Mouse (Mus musculus) heart, embryonic 12.5 days (tissue): ENCODE data around the gene Spef1. TPM values are rescaled to one million over a fixed set of nuclear protein-coding genes. Genes with fewer than 3 reads are reported as not detected.

Experiments used
- ATAC-seq: fragments of 200-750 bp; cut with Nextera tagmentation; 2 replicates; pipeline ENCODE4 v1.8.0; 2017; ENCODE audit warnings: moderate TSS enrichment, moderate library complexity; ENCODE audit not compliant: insufficient number of reproducible peaks, low FRiP score
- H3K27ac ChIP-seq: fragments of 300-500 bp; sonication (generic); 2 replicates; pipeline ENCODE4 v1.5.1; 2016; ENCODE audit warnings: mild to moderate bottlenecking, moderate library complexity; ENCODE audit not compliant: poor library complexity, severe bottlenecking
- H3K27me3 ChIP-seq: fragments of 300-500 bp; sonication (generic); replicated peaks from 2 replicates; pipeline ENCODE4 v1.6.1; 2016; ENCODE audit warnings: mild to moderate bottlenecking, moderate library complexity
- H3K36me3 ChIP-seq: fragments of 300-500 bp; sonication (generic); 2 replicates; pipeline ENCODE4 v1.6.1; 2016; ENCODE audit warnings: mild to moderate bottlenecking, moderate library complexity
- H3K4me1 ChIP-seq: fragments of 300-500 bp; sonication (generic); replicated peaks from 2 replicates; pipeline ENCODE4 v1.6.1; 2016; ENCODE audit warnings: mild to moderate bottlenecking
- H3K4me2 ChIP-seq: fragments of 300-500 bp; sonication (generic); 2 replicates; pipeline ENCODE4 v1.6.1; 2016; ENCODE audit warnings: mild to moderate bottlenecking, moderate library complexity
- H3K4me3 ChIP-seq: fragments of 300-500 bp; sonication (generic); 2 replicates; pipeline ENCODE4 v1.5.1; 2016; ENCODE audit warnings: mild to moderate bottlenecking
- H3K9ac ChIP-seq: fragments of 300-500 bp; sonication (generic); 2 replicates; pipeline ENCODE4 v1.6.1; 2016; ENCODE audit warnings: mild to moderate bottlenecking, moderate library complexity
- H3K9me3 ChIP-seq: fragments of 300-500 bp; sonication (generic); replicated peaks from 2 replicates; pipeline ENCODE4 v1.6.1; 2016; ENCODE audit warnings: mild to moderate bottlenecking, moderate library complexity
- WGBS: fragments of 180-500 bp; shearing (Covaris S2); methylation state at CpG from one replicate; pipeline ENCODE4 v1.1.7; 2016; 5-methylcytosine and 5-hydroxymethylcytosine counted together
- polyA plus RNA-seq: library from polyadenylated mRNA; unstranded; fragments of >200 nt; fragmentation: Nextera tagmentation; extraction: Ambion mirVana; gene quantifications from 2 replicates; pipeline ENCODE4 v1.2.1, GENCODE M21; 2016

Gene Spef1
- polyA plus RNA-seq, 1 experiment from 2014 or later = 1.3 TPM

DNA sequence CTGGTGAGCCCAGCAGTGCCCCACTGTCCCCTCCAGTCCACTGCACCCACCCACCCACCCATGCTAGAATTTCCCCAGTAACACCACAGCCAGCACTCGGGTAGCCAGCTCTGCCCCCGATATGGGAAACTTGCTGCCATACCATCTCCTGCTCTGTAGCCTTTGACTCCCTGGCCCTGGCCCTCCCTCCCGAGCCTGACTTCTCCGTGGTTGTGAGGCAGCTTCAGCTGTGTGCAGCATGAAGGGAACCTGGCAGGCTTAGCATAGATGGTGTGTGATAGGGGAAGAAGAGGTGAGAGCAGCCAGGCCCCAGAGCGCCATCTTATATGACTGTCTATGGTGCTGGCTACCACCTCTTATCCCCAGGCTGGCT is 46.6 kb downstream of the Spef1 start:
- Histone ChIP-seq H3K27me3 (no peaks in the 10 kb centered on the region), H3K4me1 (peaks cover 41% of the 10 kb centered on the region), H3K4me2 (no peak overlapping the region), H3K9ac (no peak overlapping the region; the same call in 1 of the 2 replicates), H3K9me3 (no peaks in the 10 kb centered on the region), H3K36me3 (peaks cover 48% of the 10 kb centered on the region), H3K4me3 (no peak overlapping the region), H3K27ac (peak overlapping the region; percentile 67; the same call in 1 of the 2 replicates)
- ATAC-seq = no peak
- WGBS = 54% methylated on average over 5 of the region's 5 CpGs

DNA sequence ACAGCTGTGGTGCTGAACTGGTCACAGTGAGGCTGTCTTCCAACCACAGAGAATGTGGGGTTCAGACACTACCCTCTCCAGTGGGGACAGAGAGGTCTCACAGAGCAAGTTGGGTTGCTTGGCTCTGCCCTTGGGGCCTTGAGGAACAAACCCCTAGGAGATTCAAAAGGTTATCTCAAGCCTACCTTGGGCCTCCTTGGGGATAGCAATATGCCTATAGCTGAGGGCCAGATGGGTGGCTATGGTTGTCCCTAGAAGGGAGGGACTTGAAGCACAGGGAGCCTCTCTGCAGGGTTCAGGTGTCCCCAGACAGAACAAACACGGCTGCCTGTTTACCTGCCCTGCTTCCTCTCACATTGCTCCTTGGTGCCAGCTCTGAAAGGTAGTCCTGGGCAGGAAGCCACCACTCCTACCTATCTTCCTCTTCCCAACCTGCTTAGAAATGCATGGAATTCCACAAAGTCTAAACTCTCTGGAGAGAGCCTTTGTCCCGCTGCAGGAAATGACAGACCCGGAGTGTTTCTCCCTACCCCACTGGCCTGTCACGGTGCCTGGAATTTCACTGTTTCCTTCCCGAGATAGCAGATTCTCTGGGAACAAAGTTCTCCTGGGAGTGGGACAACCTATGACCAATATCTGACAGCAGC is 47.1 kb downstream of the Spef1 start:
- Histone ChIP-seq H3K4me1 (peaks cover 41% of the 10 kb centered on the region), H3K27me3 (no peaks in the 10 kb centered on the region), H3K4me3 (no peak overlapping the region), H3K4me2 (no peak overlapping the region), H3K9ac (no peak overlapping the region; the same call in 1 of the 2 replicates), H3K36me3 (peaks cover 43% of the 10 kb centered on the region), H3K9me3 (no peaks in the 10 kb centered on the region), H3K27ac (peak overlapping the region; percentile 67)
- WGBS = 14% methylated on average over 5 of the region's 5 CpGs
- 0 out of 2 replicates have a peak, but pooled peaks have one; percentile 2 for ATAC-seq

- Histone ChIP-seq H3K4me3 (no peak overlapping the region), H3K27ac (no peak overlapping the region; the same call in 1 of the 2 replicates), H3K27me3 (no peaks in the 10 kb centered on the region), H3K4me2 (no peak overlapping the region), H3K4me1 (peaks cover 43% of the 10 kb centered on the region), H3K36me3 (peaks cover 36% of the 10 kb centered on the region), H3K9ac (no peak overlapping the region), H3K9me3 (no peaks in the 10 kb centered on the region)
- WGBS = 80% methylated on average over 5 of the region's 5 CpGs
- no peak for ATAC-seq
Observed at GRCm38 (mm10) chr2:131139287-131139686, 47.8 kb downstream of the Spef1 start.

GRCm38 (mm10) chr2:131138760-131139159 is 48.3 kb downstream of the Spef1 start:
- H3K27ac ChIP-seq = no peak overlapping the region
- no peak overlapping the region for H3K4me2 ChIP-seq
- peaks cover 33% of the 10 kb centered on the region for H3K36me3 ChIP-seq
- peaks cover 48% of the 10 kb centered on the region for H3K4me1 ChIP-seq
- 87% methylated on average over 7 of the region's 7 CpGs for WGBS
- H3K9me3 ChIP-seq = no peaks in the 10 kb centered on the region
- no peak overlapping the region for H3K4me3 ChIP-seq
- ATAC-seq = no peak
- H3K27me3 ChIP-seq = no peaks in the 10 kb centered on the region
- H3K9ac ChIP-seq = no peak overlapping the region

GRCm38 (mm10) chr2:131138296-131138695 is 48.8 kb downstream of the Spef1 start:
- Histone ChIP-seq H3K4me1 (peaks cover 49% of the 10 kb centered on the region), H3K27me3 (no peaks in the 10 kb centered on the region), H3K9me3 (no peaks in the 10 kb centered on the region), H3K36me3 (peaks cover 28% of the 10 kb centered on the region), H3K9ac (no peak overlapping the region), H3K27ac (no peak overlapping the region), H3K4me3 (no peak overlapping the region), H3K4me2 (no peak overlapping the region)
- 88% methylated on average over 4 of the region's 4 CpGs for WGBS
- ATAC-seq = no peak

DNA sequence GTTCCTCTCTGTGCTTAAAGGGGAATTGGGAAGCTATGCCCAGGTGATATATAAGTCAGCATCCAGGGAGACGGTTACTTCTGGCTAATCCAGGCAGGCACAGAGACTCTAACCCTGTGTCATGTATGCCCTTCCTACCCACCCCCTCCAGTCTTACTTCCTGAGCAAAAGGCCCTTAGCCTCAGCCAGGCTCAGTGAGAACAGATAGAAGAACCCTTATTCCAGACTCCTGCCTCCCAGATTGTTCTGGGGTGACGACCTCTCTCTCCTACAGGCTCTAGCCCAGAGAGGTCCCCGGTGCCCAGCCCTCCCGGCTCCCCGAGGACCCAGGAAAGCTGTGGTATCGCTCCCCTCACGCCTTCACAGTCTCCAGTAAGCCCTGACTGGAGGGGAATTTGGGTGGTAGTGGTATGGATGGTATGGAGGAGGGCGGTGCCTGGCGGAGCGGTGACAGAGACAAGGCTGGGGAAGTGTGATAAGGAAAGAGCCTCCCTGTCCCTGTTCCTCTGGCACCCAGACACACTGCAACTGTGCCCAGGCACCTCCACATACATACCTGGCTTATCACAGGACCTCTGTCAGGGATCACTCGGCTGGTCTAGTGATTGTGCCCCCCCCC is 51.5 kb downstream of the Spef1 start:
- peak; percentile 94 for ATAC-seq
- H3K9ac ChIP-seq = 0 out of 2 replicates have a peak overlapping the region, but pooled peaks have one; percentile 42
- H3K4me1 ChIP-seq = peaks cover 55% of the 10 kb centered on the region
- peaks cover 14% of the 10 kb centered on the region for H3K36me3 ChIP-seq
- no peaks in the 10 kb centered on the region for H3K27me3 ChIP-seq
- 13% methylated on average over 11 of the region's 11 CpGs for WGBS
- H3K9me3 ChIP-seq = no peaks in the 10 kb centered on the region
- no peak overlapping the region for H3K4me3 ChIP-seq
- H3K27ac ChIP-seq = peak overlapping the region; percentile 79
- H3K4me2 ChIP-seq = peak overlapping the region; percentile 30

DNA sequence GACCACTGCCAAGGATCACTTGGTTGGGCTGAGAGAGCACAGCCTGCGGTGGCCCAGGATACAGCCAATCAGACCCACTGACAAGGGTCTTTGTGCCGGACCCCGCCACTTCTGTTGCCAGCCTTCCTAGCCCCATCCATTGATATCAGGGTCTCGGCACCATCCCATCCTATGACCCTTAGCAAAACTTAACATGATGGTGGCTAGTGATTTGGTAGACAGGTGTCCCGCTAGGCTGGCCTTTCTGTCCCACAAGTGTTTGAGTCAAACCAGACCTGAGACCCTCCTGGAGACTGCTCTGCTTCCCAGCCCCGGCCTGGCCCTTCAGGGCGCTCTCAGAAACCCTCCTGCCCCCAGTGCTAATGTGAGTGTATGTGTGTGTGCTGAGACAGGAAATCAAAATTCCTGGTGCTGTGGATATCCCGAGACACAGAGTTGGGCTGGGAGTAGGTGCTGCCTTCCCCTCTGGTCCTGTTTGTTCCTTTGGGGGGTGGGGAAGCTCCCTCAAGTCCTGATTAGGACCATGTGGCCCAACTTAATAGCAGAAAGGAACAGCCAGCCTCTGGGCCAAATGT is 52.2 kb downstream of the Spef1 start:
- Histone ChIP-seq H3K4me1 (peaks cover 47% of the 10 kb centered on the region), H3K36me3 (peaks cover 14% of the 10 kb centered on the region)

GRCm38 (mm10) chr2:131134381-131134780 is 52.7 kb downstream of the Spef1 start:
- no peaks in the 10 kb centered on the region for H3K9me3 ChIP-seq
- H3K9ac ChIP-seq = no peak overlapping the region; the same call in 1 of the 2 replicates
- H3K27me3 ChIP-seq = no peaks in the 10 kb centered on the region
- peaks cover 43% of the 10 kb centered on the region for H3K4me1 ChIP-seq
- peaks cover 14% of the 10 kb centered on the region for H3K36me3 ChIP-seq
- 0 out of 2 replicates have a peak, but pooled peaks have one; percentile 22 for ATAC-seq
- H3K4me3 ChIP-seq = no peak overlapping the region
- peak overlapping the region; percentile 79 for H3K27ac ChIP-seq
- H3K4me2 ChIP-seq = no peak overlapping the region
- 44% methylated on average over 1 of the region's 1 CpGs for WGBS

More for the DNA sequence above, 52.2 kb downstream of the Spef1 start:
- Histone ChIP-seq H3K9ac (no peak overlapping the region; the same call in 1 of the 2 replicates), H3K9me3 (no peaks in the 10 kb centered on the region), H3K4me3 (no peak overlapping the region), H3K27me3 (no peaks in the 10 kb centered on the region), H3K4me2 (no peak overlapping the region), H3K27ac (peak overlapping the region; percentile 79)
- 62% methylated on average over 8 of the region's 8 CpGs for WGBS
- ATAC-seq = no peak

GRCm38 (mm10) chr2:131132930-131133547 is 54.0 kb downstream of the Spef1 start, which contains the start of gene Gm11037:
Gene Gm11037 (plus strand): TSS chr2:131133497.
- Histone ChIP-seq H3K4me3 (no peak within 1 kb of the TSS), H3K27me3 (0 out of 2 replicates have a peak, but pooled peaks cover 3% of the 10 kb centered on the region), H3K36me3 (peaks cover 4% of the 10 kb centered on the region), H3K4me2 (no peak within 1 kb of the TSS), H3K9me3 (no peaks in the 10 kb centered on the region), H3K4me1 (peaks cover 55% of the 10 kb centered on the region), H3K27ac (peak within 1 kb of the TSS; percentile 79), H3K9ac (no peak within 1 kb of the TSS)
- ATAC-seq = no peak
- WGBS = 84% methylated on average over 9 of the region's 9 CpGs

- Histone ChIP-seq H3K9ac (no peak overlapping the region), H3K27me3 (0 out of 2 replicates have a peak, but pooled peaks cover 4% of the 10 kb centered on the region), H3K4me3 (no peak overlapping the region), H3K27ac (no peak overlapping the region), H3K9me3 (no peaks in the 10 kb centered on the region), H3K4me2 (no peak overlapping the region), H3K4me1 (peaks cover 62% of the 10 kb centered on the region), H3K36me3 (no peaks in the 10 kb centered on the region)
- no peak for ATAC-seq
- WGBS = 55% methylated on average over 10 of the region's 10 CpGs
Observed at GRCm38 (mm10) chr2:131132111-131132888, 54.8 kb downstream of the Spef1 start.
